Mouse (Mus musculus) limb, embryonic 12.5 days (tissue): ENCODE measurements at regions not wholly inside any gene's neighbourhood (a gene's known extent, or its start where the extent isn't known, plus 50 kb on each side); places are given as distances from the start of the nearest gene placed in this dataset.

Experiments
- ATAC-seq: fragments of 200-750 bp; cut with Nextera tagmentation; 2 replicates; pipeline ENCODE4 v1.8.0; 2017; ENCODE audit warnings: low read depth, moderate TSS enrichment; ENCODE audit not compliant: insufficient number of reproducible peaks, insufficient read depth, low FRiP score, low TSS enrichment
- H3K27ac ChIP-seq: fragments of 300-500 bp; sonication (generic); 2 replicates; pipeline ENCODE4 v1.5.1; 2016; ENCODE audit warnings: mild to moderate bottlenecking, moderate library complexity
- H3K27me3 ChIP-seq: fragments of 300-500 bp; sonication (generic); 2 replicates; pipeline ENCODE4 v1.6.1; 2016; ENCODE audit warnings: mild to moderate bottlenecking, moderate library complexity
- H3K36me3 ChIP-seq: fragments of 300-500 bp; sonication (generic); 2 replicates; pipeline ENCODE4 v1.6.1; 2016; ENCODE audit warnings: mild to moderate bottlenecking, moderate library complexity
- H3K4me1 ChIP-seq: fragments of 300-500 bp; sonication (generic); replicated peaks from 2 replicates; pipeline ENCODE4 v1.6.1; 2016
- H3K4me2 ChIP-seq: fragments of 300-500 bp; sonication (generic); 2 replicates; pipeline ENCODE4 v1.6.1; 2016; ENCODE audit warnings: mild to moderate bottlenecking, moderate library complexity
- H3K4me3 ChIP-seq: fragments of 300-500 bp; sonication (generic); replicated peaks from 2 replicates; pipeline ENCODE4 v1.5.1; 2016; ENCODE audit warnings: mild to moderate bottlenecking
- H3K9ac ChIP-seq: fragments of 300-500 bp; sonication (generic); replicated peaks from 2 replicates; pipeline ENCODE4 v1.6.1; 2016; ENCODE audit warnings: mild to moderate bottlenecking, moderate library complexity
- H3K9me3 ChIP-seq: fragments of 300-500 bp; sonication (generic); 2 replicates; pipeline ENCODE4 v1.6.1; 2016; ENCODE audit warnings: mild to moderate bottlenecking, moderate library complexity
- WGBS: fragments of 180-500 bp; shearing (Covaris S2); methylation state at CpG from one replicate; pipeline ENCODE4 v1.1.7; 2016; 5-methylcytosine and 5-hydroxymethylcytosine counted together

DNA sequence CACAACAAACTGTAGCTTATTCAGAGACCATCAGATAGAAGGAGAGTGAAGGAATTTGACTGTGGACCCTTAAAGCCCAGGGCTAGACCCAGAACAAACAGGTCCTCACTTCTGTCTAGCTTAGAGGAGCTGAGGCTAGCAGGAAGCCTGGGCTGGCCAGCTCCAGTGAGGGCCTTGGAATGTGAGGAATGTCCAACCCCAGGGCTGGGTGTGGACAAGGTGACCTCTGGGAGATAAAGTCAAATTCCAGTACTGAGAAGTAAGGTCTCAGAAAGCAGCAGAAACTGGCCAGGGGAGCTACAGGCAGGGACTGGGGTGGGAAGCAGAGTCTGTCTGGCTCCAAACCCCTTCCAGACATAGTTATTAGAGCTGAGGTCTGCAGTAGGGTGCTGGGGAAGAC lies 51.0 kb upstream of the Ssbp3 start:
- Histone ChIP-seq H3K4me1 (peaks cover 77% of the 10 kb centered on the region), H3K4me2 (no peak overlapping the region), H3K4me3 (no peak overlapping the region), H3K9ac (no peak overlapping the region), H3K9me3 (0 out of 2 replicates have a peak, but pooled peaks cover 4% of the 10 kb centered on the region), H3K36me3 (no peaks in the 10 kb centered on the region), H3K27me3 (no peaks in the 10 kb centered on the region), H3K27ac (peak overlapping the region; percentile 64)
- ATAC-seq: no peak

DNA sequence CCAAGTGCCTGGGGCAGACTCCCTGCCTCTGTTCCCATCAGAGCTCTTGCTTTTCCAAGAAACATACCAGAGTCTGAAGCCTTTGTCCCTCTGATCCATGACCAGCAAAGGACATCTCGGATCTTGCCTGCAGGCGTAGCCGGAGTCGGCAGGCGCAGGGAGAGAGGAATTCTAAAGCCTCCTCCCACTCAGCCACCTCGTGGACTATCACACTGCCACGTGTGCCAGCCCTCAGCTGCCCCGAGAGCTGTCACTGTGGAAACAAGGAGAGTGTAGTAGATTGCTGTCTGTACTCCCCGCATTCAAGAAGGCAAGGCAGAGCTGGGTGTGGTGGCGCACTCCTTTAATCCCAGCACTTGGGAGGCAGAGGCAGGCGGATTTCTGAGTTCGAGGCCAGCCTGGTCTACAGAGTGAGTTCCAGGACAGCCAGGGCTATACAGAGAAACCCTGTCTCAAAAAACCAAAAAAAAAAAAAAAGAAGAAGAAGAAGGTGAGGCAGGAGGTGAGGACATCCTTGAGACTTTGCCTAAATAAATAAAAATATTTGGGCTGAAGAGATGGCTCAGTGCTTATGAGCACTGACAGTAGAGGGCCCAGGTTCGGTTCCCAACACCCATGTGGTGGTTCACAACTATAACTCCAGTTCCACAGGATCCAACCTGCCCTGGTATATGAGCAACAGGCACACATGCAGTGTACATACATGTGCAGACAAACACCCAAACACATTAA lies 52.0 kb upstream of the Ssbp3 start:
- Histone ChIP-seq H3K4me3 (no peak overlapping the region), H3K4me2 (no peak overlapping the region), H3K27ac (peak overlapping the region; percentile 64), H3K27me3 (no peaks in the 10 kb centered on the region), H3K9me3 (0 out of 2 replicates have a peak, but pooled peaks cover 4% of the 10 kb centered on the region), H3K36me3 (no peaks in the 10 kb centered on the region), H3K4me1 (peaks cover 77% of the 10 kb centered on the region), H3K9ac (no peak overlapping the region)
- WGBS: 78% methylated on average over 13 of the region's 13 CpGs
- no peak for ATAC-seq

DNA sequence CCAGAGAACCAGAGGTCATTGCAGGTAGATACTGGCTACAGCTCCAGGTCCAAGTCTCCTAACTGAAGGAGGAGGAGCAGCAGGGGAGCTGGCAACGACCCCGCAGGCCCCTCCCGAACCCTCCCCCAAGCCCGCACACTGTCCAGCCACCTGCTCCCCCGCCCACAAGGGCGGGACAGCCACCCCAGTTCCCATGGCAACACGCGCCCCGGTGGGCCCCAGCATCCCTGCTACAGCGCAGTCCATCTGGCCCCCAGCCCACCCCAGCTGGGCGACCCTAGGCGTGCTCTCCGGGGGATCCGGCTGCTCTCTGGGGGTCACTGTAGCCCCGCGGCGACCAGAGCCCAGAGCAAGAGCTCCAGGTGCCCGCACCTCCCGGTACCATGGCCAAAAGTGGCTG lies 51.0 kb upstream of the Acot11 start:
- ATAC-seq: no peak
- WGBS: 5% methylated on average over 19 of the region's 19 CpGs
- H3K27ac ChIP-seq: peak overlapping the region; percentile 89

DNA sequence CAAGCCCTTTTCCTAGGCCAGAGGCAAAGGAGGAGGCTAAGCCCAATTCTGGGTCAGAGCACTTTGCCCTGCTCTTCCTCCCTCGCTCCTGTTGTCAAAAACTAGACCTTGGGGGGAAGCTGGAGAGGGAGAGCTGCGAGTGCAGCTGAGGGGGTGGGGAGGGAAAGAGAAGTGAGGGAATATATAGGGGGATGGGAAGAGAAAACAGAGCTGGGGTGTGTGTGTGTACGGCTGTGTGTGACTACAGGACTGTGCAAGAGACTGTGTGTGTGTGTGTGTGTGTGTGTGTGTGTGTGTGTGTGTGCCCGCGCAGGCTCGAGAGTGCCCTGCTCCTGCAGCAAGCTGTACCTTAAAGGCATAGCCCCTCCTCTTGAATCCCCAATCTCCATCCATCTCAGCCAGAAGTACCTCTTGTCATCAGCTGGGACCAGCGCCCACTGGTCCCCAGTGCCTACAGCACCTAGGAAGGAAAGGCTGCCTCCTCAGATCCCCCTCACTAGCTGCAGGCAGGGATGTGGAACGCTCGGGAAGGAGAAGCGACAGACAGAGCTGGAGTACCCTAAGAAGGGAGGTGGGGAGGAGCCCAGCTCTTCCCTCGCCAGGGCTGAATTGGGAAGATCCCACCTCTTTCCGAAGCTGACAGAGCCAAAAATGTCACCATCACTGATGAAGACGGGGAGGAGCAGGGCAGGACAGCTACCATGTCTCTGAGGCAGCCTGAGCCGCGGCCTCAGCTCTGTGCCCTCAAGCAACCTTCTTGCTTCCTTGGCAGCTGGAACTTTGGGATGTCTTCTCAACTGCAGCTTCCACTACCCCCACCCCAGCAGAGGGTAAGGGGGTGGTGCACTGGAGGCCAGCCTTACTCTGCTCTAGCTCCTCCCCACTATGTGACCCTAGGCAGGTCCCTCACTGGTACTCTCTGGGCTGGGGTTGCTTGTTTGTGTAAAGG lies 49.8 kb upstream of the Acot11 start:
- H3K4me2 ChIP-seq: peak overlapping the region; percentile 45
- H3K27me3 ChIP-seq: no peaks in the 10 kb centered on the region
- peak; percentile 69 for ATAC-seq
- 0 out of 2 replicates have a peak overlapping the region, but pooled peaks have one; percentile 9 for H3K4me3 ChIP-seq
- peak overlapping the region; percentile 35; the same call in 1 of the 2 replicates for H3K9ac ChIP-seq
- H3K36me3 ChIP-seq: no peaks in the 10 kb centered on the region
- 10% methylated on average over 12 of the region's 15 CpGs for WGBS
- peak overlapping the region; percentile 89 for H3K27ac ChIP-seq
- H3K9me3 ChIP-seq: 0 out of 2 replicates have a peak, but pooled peaks cover 4% of the 10 kb centered on the region
- peaks cover 41% of the 10 kb centered on the region for H3K4me1 ChIP-seq

More for the DNA sequence above, 51.0 kb upstream of the Acot11 start:
- Histone ChIP-seq H3K9me3 (0 out of 2 replicates have a peak, but pooled peaks cover 4% of the 10 kb centered on the region), H3K9ac (0 out of 2 replicates have a peak overlapping the region, but pooled peaks have one; percentile 8), H3K36me3 (no peaks in the 10 kb centered on the region), H3K4me1 (peaks cover 53% of the 10 kb centered on the region), H3K4me2 (peak overlapping the region; percentile 45), H3K4me3 (peak overlapping the region; percentile 9; the same call in 1 of the 2 replicates), H3K27me3 (no peaks in the 10 kb centered on the region)
